9 mouse cellular contexts compared by ENCODE assay signal in genomic region chr9:106225469-106226150, GRCm38 (mm10). TPM values are rescaled to one million over a fixed set of nuclear protein-coding genes. Genes with fewer than 3 reads are reported as not detected.
DNase-seq lines count a peak whose midpoint lies in the region; ATAC-seq and TF ChIP-seq lines count a peak whose summit lies in the region.
"Had no signal": no experiment of that assay in that cellular context is flagged by ENCODE, and none has a peak within 500 bp of the region (broad histone marks: within the 10 kb centered on the region; RNA-seq: fewer than 3 reads in every experiment).

No protein-coding gene starts in this region.

- no peaks in the 10 kb centered on the region for H3K9me3 ChIP-seq in forebrain, embryonic 16.5 days (ENCODE audit: control insufficient read depth, low read length)
- no peaks in the 10 kb centered on the region for H3K9me3 ChIP-seq in liver, embryonic 13.5 days (replicated peaks)

- peak overlapping the region; percentile 29 for H3K4me3 ChIP-seq in heart, adult 2 months
- peak overlapping the region; percentile 41 for H3K4me3 ChIP-seq in forebrain, embryonic 16.5 days (replicated peaks; ENCODE audit: low read length)
- H3K4me3 ChIP-seq in liver, embryonic 13.5 days (replicated peaks) = peak overlapping the region; percentile 20

- peaks cover 9% of the 10 kb centered on the region for H3K4me1 ChIP-seq in heart, adult 2 months (ENCODE audit: control insufficient read depth, insufficient read depth, low read length)
- H3K4me1 ChIP-seq in forebrain, embryonic 16.5 days (replicated peaks; ENCODE audit: control insufficient read depth, insufficient read depth, low read length) = peaks cover 8% of the 10 kb centered on the region
- H3K4me1 ChIP-seq in liver, embryonic 13.5 days (replicated peaks) = peaks cover 27% of the 10 kb centered on the region

- 60% methylated on average over 24 of the region's 24 CpGs for WGBS in heart, adult 2 months
- 65% methylated on average over 24 of the region's 24 CpGs for WGBS in forebrain, embryonic 16.5 days
- WGBS in liver, embryonic 13.5 days (ENCODE audit: insufficient replicate concordance) = 50% methylated on average over 24 of the region's 24 CpGs

- H3K36me3 ChIP-seq in heart, adult 2 months (ENCODE audit: control insufficient read depth, insufficient read depth, low read length) = no peaks in the 10 kb centered on the region
- H3K36me3 ChIP-seq in forebrain, embryonic 16.5 days (ENCODE audit: control insufficient read depth, insufficient read depth) = no peaks in the 10 kb centered on the region
- H3K36me3 ChIP-seq in liver, embryonic 13.5 days = no peaks in the 10 kb centered on the region

- intact Hi-C loops in heart, adult 2 months (cut with DNase I) = no loop called here
- intact Hi-C loops in left cerebral cortex, postnatal 14 days (cut with DNase I) = no loop called here

- TF ChIP-seq EP300 in heart, adult 2 months (IDR thresholded peaks at IDR 0.05; ENCODE audit: insufficient read depth, low read depth, low read length) = no peak

- TF ChIP-seq CTCF in heart, adult 2 months (IDR thresholded peaks at IDR 0.05) = no peak

- no peaks in the 10 kb centered on the region for H3K27me3 ChIP-seq in heart, adult 2 months (ENCODE audit: control insufficient read depth, insufficient read depth, low read length)
- H3K27me3 ChIP-seq in forebrain, embryonic 16.5 days (replicated peaks; ENCODE audit: control insufficient read depth, insufficient read depth, low read length) = peaks cover 6% of the 10 kb centered on the region; the same call in 1 of the 2 replicates
- peaks cover 56% of the 10 kb centered on the region for H3K27me3 ChIP-seq in liver, embryonic 13.5 days

- no peaks in the 10 kb centered on the region for H3K79me2 ChIP-seq in heart, adult 2 months (replicated peaks; ENCODE audit: control insufficient read depth, insufficient read depth, low read length)

- DNase-seq in heart, adult 2 months = no peak
- DNase-seq in heart, adult 18-20 months = no peak
- DNase-seq in A20 (ENCODE audit: low read depth, low spot score) = peak; percentile 50
- DNase-seq in liver, embryonic 13.5 days = no peak
- DNase-seq in embryo, embryonic 10 days (ENCODE audit: low spot score) = no peak
- no peak for DNase-seq in left cerebral cortex, postnatal 14 days (ENCODE audit: low spot score in 2 of 2)
- DNase-seq in adrenal gland, postnatal 4 days (ENCODE audit: low spot score in 2 of 2) = no peak

- ATAC-seq in forebrain, embryonic 16.5 days = peak; percentile 23
- no peak for ATAC-seq in liver, embryonic 13.5 days (ENCODE audit: low read depth)

- H3K27ac ChIP-seq in heart, adult 2 months = peak overlapping the region; percentile 39
- no peak overlapping the region for H3K27ac ChIP-seq in forebrain, embryonic 16.5 days (ENCODE audit: low read length)
- no peak overlapping the region for H3K27ac ChIP-seq in liver, embryonic 13.5 days

- no peak for TF ChIP-seq POLR2A in heart, adult 2 months (IDR thresholded peaks at IDR 0.05; ENCODE audit: insufficient read depth, low read depth, low read length)

- peak overlapping the region; percentile 66 for H3K4me2 ChIP-seq in forebrain, embryonic 16.5 days (ENCODE audit: low read length)
- H3K4me2 ChIP-seq in liver, embryonic 13.5 days = peak overlapping the region; percentile 57

- peak overlapping the region; percentile 30 for H3K9ac ChIP-seq in heart, adult 2 months (ENCODE audit: low read depth, low read length)
- H3K9ac ChIP-seq in forebrain, embryonic 16.5 days (replicated peaks; ENCODE audit: low read depth, low read length) = peak overlapping the region; percentile 60
- H3K9ac ChIP-seq in liver, embryonic 13.5 days = 0 out of 2 replicates have a peak overlapping the region, but pooled peaks have one; percentile 17

RNA-seq across cellular contexts. Expression of gene Tlr9, which starts 3.2 kb away (rescaled TPM):
- under 1 TPM; 0.39 to 0.47 TPM for total RNA-seq in heart, adult 2 months (2021)
- 1.1 and 1.9 TPM in 2 replicates for polyA plus RNA-seq in heart, adult 2 months (2012; rRNA removed)
- total RNA-seq in heart, adult 18-20 months (2021) = 1 to 10 TPM in 1 of 2 experiments, under 1 TPM in 1; 0.45 to 1.3 TPM
- not detected in 2 replicates for polyA plus RNA-seq in forebrain, embryonic 16.5 days (2015; fragmentation: Nextera tagmentation; extraction: Ambion mirVana)
- polyA plus RNA-seq in liver, embryonic 13.5 days (2015; fragmentation: Nextera tagmentation; extraction: Ambion mirVana) = 0.07 TPM in 1 of 2 replicates, not detected in the other
- total RNA-seq in left cerebral cortex, postnatal 14 days (2021) = 1 to 10 TPM; 1.0 to 1.2 TPM
- 1 to 10 TPM; 1.4 to 1.6 TPM for total RNA-seq in adrenal gland, postnatal 4 days (2021)
- polyA plus RNA-seq: C2C12 had no signal

RNA-seq across cellular contexts. Expression of gene Twf2, which starts 22.7 kb away (rescaled TPM):
- 100 to 1,000 TPM; 182 to 219 TPM for total RNA-seq in heart, adult 2 months (2021)
- polyA plus RNA-seq in heart, adult 2 months (2012; rRNA removed) = 251 and 268 TPM in 2 replicates
- 100 to 1,000 TPM; 229 to 242 TPM for total RNA-seq in heart, adult 18-20 months (2021)
- 56.6 and 58.7 TPM in 2 replicates for polyA plus RNA-seq in forebrain, embryonic 16.5 days (2015; fragmentation: Nextera tagmentation; extraction: Ambion mirVana)
- polyA plus RNA-seq in liver, embryonic 13.5 days (2015; fragmentation: Nextera tagmentation; extraction: Ambion mirVana) = 25.6 and 26.3 TPM in 2 replicates
- total RNA-seq in left cerebral cortex, postnatal 14 days (2021) = 10 to 100 TPM; 61.6 to 64.0 TPM
- 10 to 100 TPM; 62.5 to 63.9 TPM for total RNA-seq in adrenal gland, postnatal 4 days (2021)

RNA-seq across cellular contexts. Expression of gene Alas1, which starts 22.8 kb away (rescaled TPM):
- total RNA-seq in heart, adult 2 months (2021) = 100 to 1,000 TPM; 438 to 443 TPM
- polyA plus RNA-seq in heart, adult 2 months (2012; rRNA removed) = 382 and 470 TPM in 2 replicates
- 100 to 1,000 TPM; 345 to 482 TPM for total RNA-seq in heart, adult 18-20 months (2021)
- polyA plus RNA-seq in forebrain, embryonic 16.5 days (2015; fragmentation: Nextera tagmentation; extraction: Ambion mirVana) = 101 and 109 TPM in 2 replicates
- polyA plus RNA-seq in liver, embryonic 13.5 days (2015; fragmentation: Nextera tagmentation; extraction: Ambion mirVana) = 37.7 and 43.7 TPM in 2 replicates
- total RNA-seq in left cerebral cortex, postnatal 14 days (2021) = 100 to 1,000 TPM; 140 to 154 TPM
- 100 to 1,000 TPM; 676 to 715 TPM for total RNA-seq in adrenal gland, postnatal 4 days (2021)

RNA-seq across cellular contexts. Expression of gene Ppm1m, which starts 26.1 kb away (rescaled TPM):
- 10 to 100 TPM; 10.8 to 12.1 TPM for total RNA-seq in heart, adult 2 months (2021)
- 17.4 and 18.9 TPM in 2 replicates for polyA plus RNA-seq in heart, adult 2 months (2012; rRNA removed)
- total RNA-seq in heart, adult 18-20 months (2021) = 10 to 100 TPM; 11.8 to 15.0 TPM
- polyA plus RNA-seq in forebrain, embryonic 16.5 days (2015; fragmentation: Nextera tagmentation; extraction: Ambion mirVana) = 14.0 and 14.7 TPM in 2 replicates
- polyA plus RNA-seq in liver, embryonic 13.5 days (2015; fragmentation: Nextera tagmentation; extraction: Ambion mirVana) = 10.0 and 12.1 TPM in 2 replicates
- total RNA-seq in left cerebral cortex, postnatal 14 days (2021) = 10 to 100 TPM; 16.8 to 19.0 TPM
- total RNA-seq in adrenal gland, postnatal 4 days (2021) = 10 to 100 TPM; 76.7 to 77.5 TPM

RNA-seq across cellular contexts. Expression of gene Wdr82, which starts 54.9 kb away (rescaled TPM):
- 10 to 100 TPM; 35.1 to 37.0 TPM for total RNA-seq in heart, adult 2 months (2021)
- polyA plus RNA-seq in heart, adult 2 months (2012; rRNA removed) = 30.5 and 61.6 TPM in 2 replicates
- total RNA-seq in heart, adult 18-20 months (2021) = 10 to 100 TPM; 38.2 to 39.5 TPM
- polyA plus RNA-seq in forebrain, embryonic 16.5 days (2015; fragmentation: Nextera tagmentation; extraction: Ambion mirVana) = 37.3 and 41.6 TPM in 2 replicates
- 7.8 and 7.9 TPM in 2 replicates for polyA plus RNA-seq in liver, embryonic 13.5 days (2015; fragmentation: Nextera tagmentation; extraction: Ambion mirVana)
- total RNA-seq in left cerebral cortex, postnatal 14 days (2021) = 100 to 1,000 TPM; 146 to 149 TPM
- 100 to 1,000 TPM in 1 of 2 experiments, 10 to 100 TPM in 1; 98.9 to 105 TPM for total RNA-seq in adrenal gland, postnatal 4 days (2021)
